Mouse (Mus musculus): Measurements from ENCODE around the gene Nrxn3. TPM values are rescaled to one million over a fixed set of nuclear protein-coding genes. Genes with fewer than 3 reads are reported as not detected.

The Nrxn3 gene
- polyA plus RNA-seq, 1 experiment, result 0.09 TPM

DNA sequence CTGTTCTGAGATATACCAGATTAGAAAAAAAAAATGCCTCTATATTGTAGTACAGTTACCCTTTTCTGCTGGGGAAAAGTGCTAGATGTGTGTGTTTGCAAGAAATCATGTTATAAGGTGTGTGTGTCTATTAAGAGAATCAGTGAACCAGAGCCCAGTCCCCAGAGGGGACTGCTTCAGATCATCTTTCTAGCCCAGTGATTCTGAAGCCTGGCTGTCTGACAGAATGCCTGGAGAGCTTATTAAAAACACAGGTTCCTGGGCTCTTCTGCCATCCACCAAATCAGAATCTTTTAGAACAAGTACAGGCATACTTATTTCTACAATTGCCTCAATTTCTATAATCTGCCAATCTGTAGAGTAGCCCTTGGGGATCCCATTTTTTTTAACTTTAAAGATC lies 349.8 kb downstream of the Nrxn3 start:
- Histone ChIP-seq H3K27me3 (replicated peaks) (no peaks in the 10 kb centered on the region), H3K4me3 (replicated peaks) (no peak overlapping the region)
- TF ChIP-seq FLI1 (IDR thresholded peaks at IDR 0.05; ENCODE audit: low read length) (no peak), GATA1 (IDR thresholded peaks at IDR 0.05; ENCODE audit: borderline replicate concordance, low read length) (no peak)

DNA sequence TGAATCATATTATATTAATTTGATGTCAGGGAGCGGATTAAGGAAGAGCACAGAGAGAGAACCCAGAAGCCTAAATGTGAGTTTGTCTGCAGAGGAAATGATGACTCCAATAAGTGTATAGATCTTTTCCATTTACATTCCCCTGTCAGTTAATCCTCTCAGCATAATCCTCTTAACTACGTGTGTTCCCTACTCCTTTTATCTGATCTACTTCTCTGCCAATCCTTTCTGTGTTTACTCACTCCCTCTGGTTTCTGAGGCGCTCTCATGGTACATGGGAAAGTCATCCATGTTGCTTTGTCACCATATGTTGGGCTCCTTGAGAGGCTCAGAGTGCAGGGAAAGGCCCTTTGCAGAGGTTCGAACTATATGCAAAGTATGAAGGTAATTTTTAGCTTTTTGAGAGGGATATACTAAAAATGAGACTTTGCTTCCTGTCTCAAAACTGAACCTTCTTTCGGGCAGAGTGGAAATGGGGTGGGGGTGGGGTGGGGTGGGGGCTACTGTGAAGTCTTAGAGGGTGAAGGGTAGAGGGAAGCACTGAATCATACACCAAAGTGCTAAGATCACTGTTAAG lies 350.6 kb downstream of the Nrxn3 start:
- Histone ChIP-seq H3K36me3 (replicated peaks; ENCODE audit: low read length) (no peaks in the 10 kb centered on the region), H3K4me1 (no peaks in the 10 kb centered on the region), H3K27me3 (replicated peaks) (no peaks in the 10 kb centered on the region), H3K4me3 (replicated peaks) (no peak overlapping the region), H3K9me3 (no peaks in the 10 kb centered on the region)
- TF ChIP-seq FLI1 (IDR thresholded peaks at IDR 0.05; ENCODE audit: low read length) (no peak), GATA1 (IDR thresholded peaks at IDR 0.05; ENCODE audit: borderline replicate concordance, low read length) (no peak)

More for the DNA sequence above, 349.8 kb downstream of the Nrxn3 start:
- H3K9me3 ChIP-seq, result no peaks in the 10 kb centered on the region
- no peaks in the 10 kb centered on the region for H3K4me1 ChIP-seq
- H3K36me3 ChIP-seq (replicated peaks; ENCODE audit: low read length), result no peaks in the 10 kb centered on the region

DNA sequence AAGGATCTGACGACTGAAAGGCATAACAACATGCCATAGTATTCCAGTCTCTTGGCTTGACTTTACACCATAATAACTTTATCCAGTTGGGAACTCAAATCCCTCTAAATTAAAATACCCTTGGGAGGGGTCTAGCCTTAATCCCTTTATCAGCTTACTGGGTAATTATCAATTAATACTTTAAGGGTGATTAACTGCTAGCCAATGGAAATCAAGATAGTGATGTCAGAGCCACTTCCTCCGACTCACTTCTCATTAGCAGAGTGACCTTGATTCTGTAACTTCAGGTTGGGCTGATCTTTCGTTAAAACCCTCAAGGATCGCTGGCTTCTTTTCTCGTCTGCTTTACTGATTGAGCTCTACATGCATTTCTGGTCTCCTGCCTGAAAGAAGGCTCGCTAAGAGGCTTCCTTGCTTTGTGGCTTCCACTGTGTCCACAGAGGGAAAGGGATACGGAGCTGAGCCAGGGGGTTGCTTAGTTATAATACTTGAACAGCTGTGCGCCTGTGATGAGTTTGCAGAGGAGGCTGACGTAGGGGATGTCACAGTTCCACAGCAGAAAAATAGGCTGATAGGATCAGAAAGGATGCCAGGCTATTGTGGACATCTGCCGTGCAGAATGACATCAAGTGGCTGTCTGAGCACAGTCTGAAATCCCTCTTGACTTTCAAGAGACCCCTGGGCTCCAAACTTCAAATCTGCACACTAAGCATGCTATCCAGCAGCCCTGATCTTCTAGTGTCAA lies 352.0 kb downstream of the Nrxn3 start:
- Histone ChIP-seq H3K4me1 (no peaks in the 10 kb centered on the region), H3K36me3 (replicated peaks; ENCODE audit: low read length) (no peaks in the 10 kb centered on the region), H3K4me3 (replicated peaks) (no peak overlapping the region), H3K27me3 (replicated peaks) (no peaks in the 10 kb centered on the region), H3K9me3 (no peaks in the 10 kb centered on the region)
- TF ChIP-seq FLI1 (IDR thresholded peaks at IDR 0.05; ENCODE audit: low read length), result no peak
- no peak for TF ChIP-seq GATA1 (IDR thresholded peaks at IDR 0.05; ENCODE audit: borderline replicate concordance, low read length)

DNA sequence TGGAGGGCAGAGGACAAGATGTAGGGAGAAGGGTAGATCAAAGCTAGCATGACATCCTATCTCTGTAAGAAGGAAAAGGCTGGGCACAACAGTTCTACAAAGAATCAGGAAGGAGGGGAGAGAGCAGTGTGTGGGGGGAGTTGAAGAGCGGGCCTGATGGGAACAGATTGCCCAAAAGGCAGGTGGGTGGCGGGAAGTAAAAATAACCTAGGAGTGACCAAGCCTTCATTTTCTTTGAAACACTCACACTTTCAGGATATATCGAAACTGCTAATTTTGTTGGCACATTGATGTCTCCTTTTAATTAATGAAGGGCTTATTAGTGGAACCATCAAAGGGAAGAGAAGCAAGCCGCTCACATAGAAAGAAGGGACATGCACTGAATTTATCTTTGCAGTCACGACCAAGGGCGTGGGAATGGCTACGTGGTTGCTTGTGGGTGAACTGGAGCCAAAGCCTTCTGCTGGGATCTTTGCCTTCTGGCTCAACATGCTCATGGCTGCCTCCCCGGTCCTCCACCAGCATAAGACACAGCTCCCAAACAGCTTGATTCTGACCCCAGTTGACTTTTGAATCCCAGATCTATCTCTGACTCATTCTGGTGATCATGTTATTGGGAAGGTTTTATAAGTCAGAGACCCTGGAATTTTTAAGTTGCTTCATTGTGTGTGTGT lies 371.3 kb downstream of the Nrxn3 start:
- no peak for TF ChIP-seq FLI1 (IDR thresholded peaks at IDR 0.05; ENCODE audit: low read length)
- no peak for TF ChIP-seq GATA1 (IDR thresholded peaks at IDR 0.05; ENCODE audit: borderline replicate concordance, low read length)
- no peaks in the 10 kb centered on the region for H3K27me3 ChIP-seq (replicated peaks)
- no peaks in the 10 kb centered on the region for H3K4me1 ChIP-seq
- H3K4me3 ChIP-seq (replicated peaks), result no peak overlapping the region
- H3K36me3 ChIP-seq (replicated peaks; ENCODE audit: low read length), result no peaks in the 10 kb centered on the region
- 0 out of 2 replicates have a peak, but pooled peaks cover 3% of the 10 kb centered on the region for H3K9me3 ChIP-seq

DNA sequence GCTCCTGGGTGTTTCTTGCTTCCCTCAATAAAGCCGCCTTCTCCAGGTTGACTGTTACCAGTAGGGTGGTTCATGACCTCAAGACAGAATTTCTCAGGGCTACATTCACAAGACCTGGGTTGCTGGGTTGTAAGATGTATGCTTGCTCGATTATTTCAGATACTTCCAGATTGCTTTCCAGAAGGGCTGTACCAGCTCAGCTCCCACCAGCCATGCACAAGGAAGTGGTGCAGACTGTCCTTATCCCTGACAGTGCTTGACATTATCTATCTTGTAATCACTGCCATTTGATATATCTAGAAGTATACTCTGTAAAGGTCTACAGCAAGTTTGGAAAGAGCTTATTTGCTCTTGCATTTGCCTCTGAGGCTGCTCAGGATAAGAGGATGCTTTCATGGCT lies 374.9 kb downstream of the Nrxn3 start:
- Histone ChIP-seq H3K4me3 (replicated peaks) (no peak overlapping the region), H3K27me3 (replicated peaks) (no peaks in the 10 kb centered on the region), H3K9me3 (0 out of 2 replicates have a peak, but pooled peaks cover 3% of the 10 kb centered on the region), H3K36me3 (replicated peaks; ENCODE audit: low read length) (no peaks in the 10 kb centered on the region), H3K4me1 (no peaks in the 10 kb centered on the region)
- TF ChIP-seq GATA1 (IDR thresholded peaks at IDR 0.05; ENCODE audit: borderline replicate concordance, low read length) (no peak), FLI1 (IDR thresholded peaks at IDR 0.05; ENCODE audit: low read length) (no peak)

DNA sequence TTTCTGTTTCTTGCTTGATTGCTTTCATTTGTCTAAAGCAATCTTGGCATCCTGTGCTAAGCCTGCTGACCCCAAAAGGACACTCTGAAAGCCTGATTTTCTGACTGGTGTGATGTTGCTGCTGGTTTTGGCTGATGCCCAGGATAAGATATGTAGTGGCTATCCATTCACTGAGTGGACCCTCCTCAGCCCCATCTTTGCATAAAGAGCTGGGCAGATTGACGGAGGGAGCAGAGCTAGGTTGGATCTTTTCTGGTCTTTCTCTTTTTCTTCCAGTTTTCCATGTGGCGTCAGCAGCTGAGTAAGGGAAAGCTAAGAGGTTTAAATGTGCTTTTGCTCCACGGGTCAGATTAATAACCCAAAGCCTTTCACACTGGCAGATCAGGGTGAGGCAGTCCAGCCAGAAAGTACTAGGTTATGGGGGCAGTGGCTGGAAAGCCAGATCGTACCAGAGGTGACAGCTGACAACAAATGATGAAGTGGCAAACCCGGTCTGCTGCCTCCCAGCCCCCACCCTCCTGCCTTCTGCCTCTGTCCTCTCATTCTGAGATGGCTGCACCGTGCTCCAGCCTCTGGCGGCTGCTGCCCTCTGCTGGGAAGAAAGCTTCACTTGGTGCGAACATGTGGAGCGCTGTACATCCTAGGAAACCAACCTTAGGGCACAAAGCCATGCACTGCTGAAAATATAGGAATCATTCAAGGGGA lies 383.5 kb downstream of the Nrxn3 start:
- peak overlapping the region; percentile 12 for H3K4me3 ChIP-seq (replicated peaks)
- H3K9me3 ChIP-seq, result no peaks in the 10 kb centered on the region
- peaks cover 4% of the 10 kb centered on the region; the same call in 1 of the 2 replicates for H3K4me1 ChIP-seq
- H3K36me3 ChIP-seq (replicated peaks; ENCODE audit: low read length), result no peaks in the 10 kb centered on the region
- TF ChIP-seq FLI1 (IDR thresholded peaks at IDR 0.05; ENCODE audit: low read length) (no peak), GATA1 (IDR thresholded peaks at IDR 0.05; ENCODE audit: borderline replicate concordance, low read length) (no peak)
- no peaks in the 10 kb centered on the region for H3K27me3 ChIP-seq (replicated peaks)

DNA sequence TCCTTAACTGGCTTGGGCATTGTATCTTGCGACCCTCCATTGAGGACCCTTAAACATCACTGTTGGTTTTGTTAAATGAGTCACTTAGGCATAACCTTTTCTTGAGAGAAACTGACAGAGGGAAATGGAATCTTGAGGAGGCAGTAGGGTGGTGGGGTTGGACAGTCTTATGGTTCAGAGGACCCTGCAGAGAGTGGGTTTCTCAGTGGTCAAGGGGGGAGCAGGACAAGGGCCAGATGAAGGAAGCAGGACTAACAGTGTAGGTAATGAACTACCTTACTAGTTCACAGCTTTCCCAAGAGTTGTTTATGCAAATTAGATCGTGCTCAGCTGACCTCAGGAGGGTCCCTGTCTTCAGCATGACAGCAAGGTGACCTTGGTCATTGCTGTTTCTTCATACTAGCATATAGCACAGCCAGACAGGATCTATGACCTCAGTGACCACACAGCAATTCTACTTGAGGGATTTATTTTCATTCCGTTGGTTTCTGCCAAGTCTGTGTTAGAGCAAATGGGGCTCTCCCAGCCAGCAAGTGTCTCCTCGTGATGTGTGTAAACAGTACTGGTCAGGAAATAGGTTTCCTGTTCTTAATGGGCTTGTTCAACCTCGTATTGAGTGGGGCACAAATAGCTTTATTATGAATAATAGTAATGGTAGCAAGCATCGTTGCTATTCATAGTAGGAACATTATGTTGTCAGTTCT lies 384.4 kb downstream of the Nrxn3 start:
- Histone ChIP-seq H3K4me3 (replicated peaks) (no peak overlapping the region), H3K27me3 (replicated peaks) (no peaks in the 10 kb centered on the region), H3K9me3 (no peaks in the 10 kb centered on the region), H3K4me1 (peaks cover 4% of the 10 kb centered on the region; the same call in 1 of the 2 replicates), H3K36me3 (replicated peaks; ENCODE audit: low read length) (no peaks in the 10 kb centered on the region)
- TF ChIP-seq FLI1 (IDR thresholded peaks at IDR 0.05; ENCODE audit: low read length) (no peak), GATA1 (IDR thresholded peaks at IDR 0.05; ENCODE audit: borderline replicate concordance, low read length) (no peak)

DNA sequence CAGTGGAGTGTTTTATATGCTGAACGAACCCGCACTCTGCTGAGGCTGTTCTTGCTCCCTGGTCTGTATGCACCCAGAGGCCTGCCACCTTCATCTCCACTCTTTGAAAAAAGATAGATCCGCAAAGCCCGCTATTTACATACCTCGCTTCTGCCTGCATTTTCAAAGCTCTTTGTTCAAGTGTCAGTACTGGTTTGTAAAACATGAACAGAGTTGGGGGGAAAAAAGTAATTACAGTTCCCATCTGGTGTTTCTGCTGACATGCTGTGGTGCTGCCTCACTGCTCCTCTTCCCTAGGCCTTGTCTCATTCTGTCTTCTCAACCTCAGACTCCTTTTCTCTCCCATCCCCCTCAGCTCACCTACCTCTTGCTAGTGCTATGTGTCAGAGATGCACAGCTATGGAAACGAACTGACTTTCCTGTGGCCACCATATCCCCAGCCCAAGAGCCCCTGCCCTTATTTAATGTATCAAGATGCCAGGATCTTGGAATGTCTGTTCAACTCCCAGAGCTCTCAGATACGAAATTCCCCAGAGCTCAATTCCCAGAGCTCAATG lies 387.2 kb downstream of the Nrxn3 start:
- Histone ChIP-seq H3K4me3 (replicated peaks) (no peak overlapping the region), H3K9me3 (no peaks in the 10 kb centered on the region), H3K36me3 (replicated peaks; ENCODE audit: low read length) (no peaks in the 10 kb centered on the region), H3K27me3 (replicated peaks) (no peaks in the 10 kb centered on the region), H3K4me1 (peaks cover 4% of the 10 kb centered on the region; the same call in 1 of the 2 replicates)
- TF ChIP-seq FLI1 (IDR thresholded peaks at IDR 0.05; ENCODE audit: low read length), result no peak
- TF ChIP-seq GATA1 (IDR thresholded peaks at IDR 0.05; ENCODE audit: borderline replicate concordance, low read length), result no peak

DNA sequence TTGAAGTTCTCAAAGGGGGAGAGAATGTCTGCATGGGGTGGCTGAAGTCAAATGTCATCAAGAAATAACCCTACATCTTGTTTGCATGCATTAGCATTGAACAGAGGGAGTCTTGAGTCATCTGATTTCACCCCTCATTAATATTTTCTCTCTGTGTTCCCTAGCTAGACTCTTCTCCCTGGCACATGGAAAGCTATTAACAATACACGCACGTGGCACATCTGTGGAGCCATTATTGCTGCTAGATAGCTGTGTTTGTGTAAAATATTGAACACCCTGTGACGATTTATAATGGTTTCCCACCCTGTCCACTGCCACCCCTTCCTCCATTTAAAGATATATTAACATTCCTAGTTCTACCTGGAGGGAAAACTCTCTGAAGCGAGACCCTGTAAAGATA lies 405.9 kb downstream of the Nrxn3 start:
- Histone ChIP-seq H3K9me3 (0 out of 2 replicates have a peak, but pooled peaks cover 9% of the 10 kb centered on the region), H3K4me3 (replicated peaks) (no peak overlapping the region), H3K4me1 (no peaks in the 10 kb centered on the region), H3K27me3 (replicated peaks) (no peaks in the 10 kb centered on the region), H3K36me3 (replicated peaks; ENCODE audit: low read length) (no peaks in the 10 kb centered on the region)
- TF ChIP-seq GATA1 (IDR thresholded peaks at IDR 0.05; ENCODE audit: borderline replicate concordance, low read length) (no peak), FLI1 (IDR thresholded peaks at IDR 0.05; ENCODE audit: low read length) (no peak)
